ENCODE assay signal across 7 mouse cellular contexts in genomic region chr17:70873778-70874124, GRCm38 (mm10). TPM values are rescaled to one million over a fixed set of nuclear protein-coding genes. Genes with fewer than 3 reads are reported as not detected.
DNase-seq lines count a peak whose midpoint lies in the region; ATAC-seq and TF ChIP-seq lines count a peak whose summit lies in the region.

No protein-coding gene starts in this region.

- no peak overlapping the region for H3K27ac ChIP-seq in forebrain, embryonic 11.5 days (ENCODE audit: low read depth, low read length)
- no peak overlapping the region for H3K27ac ChIP-seq in limb, embryonic 15.5 days
- H3K27ac ChIP-seq in thymus, adult 2 months (ENCODE audit: control insufficient read depth, insufficient read depth, low read length): no peak overlapping the region

- no peak for TF ChIP-seq CTCF in thymus, adult 2 months (IDR thresholded peaks at IDR 0.05; ENCODE audit: borderline replicate concordance, control insufficient read depth, extremely low read depth, insufficient read depth, low read length, poor library complexity)

- peaks cover 6% of the 10 kb centered on the region for H3K4me1 ChIP-seq in forebrain, embryonic 11.5 days (replicated peaks; ENCODE audit: control insufficient read depth, insufficient read depth, low read length)
- peaks cover 6% of the 10 kb centered on the region for H3K4me1 ChIP-seq in limb, embryonic 15.5 days
- no peaks in the 10 kb centered on the region for H3K4me1 ChIP-seq in thymus, adult 2 months (replicated peaks; ENCODE audit: control insufficient read depth, insufficient read depth, low read length)

- ATAC-seq in forebrain, embryonic 11.5 days (replicated peaks; ENCODE audit: low FRiP score): no peak
- ATAC-seq in limb, embryonic 15.5 days (ENCODE audit: insufficient number of reproducible peaks, low FRiP score, low TSS enrichment, low read depth): no peak
- ATAC-seq in megakaryocyte-erythroid progenitor cell, adult 5-6 weeks (replicated peaks; ENCODE audit: low FRiP score, low TSS enrichment, poor library complexity, severe bottlenecking): no peak

- H3K4me3 ChIP-seq in forebrain, embryonic 11.5 days (ENCODE audit: low read depth, low read length): no peak overlapping the region; the same call in 1 of the 2 replicates
- no peak overlapping the region for H3K4me3 ChIP-seq in limb, embryonic 15.5 days
- H3K4me3 ChIP-seq in thymus, adult 2 months (ENCODE audit: control insufficient read depth, insufficient read depth, low read length): no peak overlapping the region

- H3K9ac ChIP-seq in forebrain, embryonic 11.5 days (ENCODE audit: low read length): peak overlapping the region; percentile 55
- no peak overlapping the region for H3K9ac ChIP-seq in limb, embryonic 15.5 days

- no peak for TF ChIP-seq POLR2A in thymus, adult 2 months (IDR thresholded peaks at IDR 0.05; ENCODE audit: control insufficient read depth, extremely low read depth, insufficient read depth, low read length, poor library complexity)

- H3K4me2 ChIP-seq in forebrain, embryonic 11.5 days (ENCODE audit: low read depth, low read length, severe bottlenecking): peak overlapping the region; percentile 57; the same call in 1 of the 2 replicates
- peak overlapping the region; percentile 35; the same call in 1 of the 2 replicates for H3K4me2 ChIP-seq in limb, embryonic 15.5 days

- no peaks in the 10 kb centered on the region for H3K36me3 ChIP-seq in forebrain, embryonic 11.5 days (ENCODE audit: control insufficient read depth, insufficient read depth, low read length)
- H3K36me3 ChIP-seq in limb, embryonic 15.5 days: no peaks in the 10 kb centered on the region
- H3K36me3 ChIP-seq in thymus, adult 2 months (ENCODE audit: control insufficient read depth, insufficient read depth, low read length): no peaks in the 10 kb centered on the region

- no peaks in the 10 kb centered on the region for H3K27me3 ChIP-seq in forebrain, embryonic 11.5 days (ENCODE audit: control insufficient read depth, insufficient read depth, low read length)
- no peaks in the 10 kb centered on the region for H3K27me3 ChIP-seq in limb, embryonic 15.5 days
- H3K27me3 ChIP-seq in thymus, adult 2 months (ENCODE audit: control insufficient read depth, insufficient read depth, low read length): no peaks in the 10 kb centered on the region

- DNase-seq in spleen, adult 12 weeks (ENCODE audit: low spot score): peak; percentile 13
- no peak for DNase-seq in spleen, postnatal 10 days (ENCODE audit: low spot score in 2 of 2)
- peak; percentile 61 for DNase-seq in forebrain, embryonic 11.5 days (ENCODE audit: low spot score)
- no peak for DNase-seq in thymus, adult 2 months
- DNase-seq in frontal cortex, adult 2 months (ENCODE audit: extremely low spot score in 1 of 2, low spot score in 1 of 2): no peak

- WGBS in forebrain, embryonic 11.5 days: 32% methylated on average over 7 of the region's 7 CpGs
- WGBS in limb, embryonic 15.5 days: 64% methylated on average over 7 of the region's 7 CpGs
- 83% methylated on average over 7 of the region's 7 CpGs for WGBS in thymus, adult 2 months

- no peaks in the 10 kb centered on the region for H3K9me3 ChIP-seq in forebrain, embryonic 11.5 days (ENCODE audit: control insufficient read depth, low read length)
- H3K9me3 ChIP-seq in limb, embryonic 15.5 days: no peaks in the 10 kb centered on the region

RNA-seq across cellular contexts. Expression of gene Tgif1, which starts 20.4 kb away (rescaled TPM):
- polyA plus RNA-seq in forebrain, embryonic 11.5 days (2014; fragmentation: Nextera tagmentation; extraction: Ambion mirVana): 60.7 and 63.5 TPM in 2 replicates
- 60.4 and 64.6 TPM in 2 replicates for polyA plus RNA-seq in limb, embryonic 15.5 days (2015; fragmentation: Nextera tagmentation; extraction: Ambion mirVana)
- polyA plus RNA-seq in thymus, adult 2 months (2012; rRNA removed): 44.6 and 45.2 TPM in 2 replicates
- total RNA-seq in megakaryocyte-erythroid progenitor cell, adult 5-6 weeks (2014; fragmentation: Nextera tagmentation): 43.6 and 50.7 TPM in 2 replicates
- 25.0 and 30.1 TPM in 2 replicates for total RNA-seq in megakaryocyte-erythroid progenitor cell, adult 5-6 weeks (2017)
- polyA plus RNA-seq in frontal cortex, adult 2 months (2012; rRNA removed): 2.9 and 3.8 TPM in 2 replicates

Comparison
In these comparisons a context has a peak if more than half of its experiments do, and no peak if none do; other contexts are left out.
1. DNase-seq: peak in spleen, adult 12 weeks (single experiment) and forebrain, embryonic 11.5 days (single experiment); none in spleen, postnatal 10 days (0 of 2), thymus, adult 2 months (single experiment) and frontal cortex, adult 2 months (0 of 2).